Mouse (Mus musculus): ENCODE data around the gene Rccd1.

Gene Rccd1

GRCm38 (mm10) chr7:80298754-80299153 is 25.5 kb downstream of the Rccd1 start:
- DNase-seq = no peak

DNA sequence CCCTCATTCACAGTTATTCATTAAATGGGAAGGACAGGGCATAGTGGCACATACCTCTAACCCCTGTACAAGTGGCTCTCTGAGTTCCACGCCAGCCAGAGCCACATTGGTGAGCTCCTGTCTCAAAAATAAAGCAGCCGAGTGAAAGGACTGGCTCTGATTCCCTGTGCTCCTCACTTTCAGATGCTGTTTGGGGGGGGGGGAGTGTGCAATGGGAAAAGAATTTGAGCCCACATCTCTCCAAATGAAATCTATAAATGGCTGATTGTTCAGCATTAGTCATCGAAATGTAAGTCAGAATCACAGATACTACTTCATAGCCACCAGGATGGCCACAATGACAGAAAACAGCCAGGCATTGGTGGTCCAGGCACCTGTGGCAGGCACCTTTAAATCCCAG is 27.2 kb downstream of the Rccd1 start:
- DNase-seq = no peak

DNA sequence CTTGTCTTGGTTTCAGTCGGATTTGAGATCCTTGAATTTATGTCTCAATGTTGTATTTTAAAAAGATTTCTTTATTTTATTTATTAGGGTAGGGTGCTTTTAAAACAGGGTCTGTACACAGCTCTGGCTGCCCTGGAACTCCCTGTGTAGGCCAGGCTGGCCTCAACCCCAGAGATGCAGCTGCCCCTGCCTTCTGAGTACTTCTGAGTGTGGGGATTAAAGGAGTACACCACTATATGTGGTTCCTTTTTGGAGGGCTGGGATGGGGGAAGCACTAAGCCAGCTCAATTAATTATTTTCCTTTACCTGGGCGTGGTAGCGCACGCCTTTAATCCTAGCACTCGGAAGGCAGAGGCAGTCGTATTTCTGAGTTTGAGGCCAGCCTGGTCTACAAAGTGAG is 27.8 kb downstream of the Rccd1 start:
- no peak for DNase-seq

GRCm38 (mm10) chr7:80294764-80295648 is 29.2 kb downstream of the Rccd1 start:
- no peak for DNase-seq

GRCm38 (mm10) chr7:80294062-80294763 is 30.0 kb downstream of the Rccd1 start, which contains the start of gene Prc1:
Prc1 (plus strand) TSS chr7:80294450.
- peak; percentile 99 for DNase-seq

DNA sequence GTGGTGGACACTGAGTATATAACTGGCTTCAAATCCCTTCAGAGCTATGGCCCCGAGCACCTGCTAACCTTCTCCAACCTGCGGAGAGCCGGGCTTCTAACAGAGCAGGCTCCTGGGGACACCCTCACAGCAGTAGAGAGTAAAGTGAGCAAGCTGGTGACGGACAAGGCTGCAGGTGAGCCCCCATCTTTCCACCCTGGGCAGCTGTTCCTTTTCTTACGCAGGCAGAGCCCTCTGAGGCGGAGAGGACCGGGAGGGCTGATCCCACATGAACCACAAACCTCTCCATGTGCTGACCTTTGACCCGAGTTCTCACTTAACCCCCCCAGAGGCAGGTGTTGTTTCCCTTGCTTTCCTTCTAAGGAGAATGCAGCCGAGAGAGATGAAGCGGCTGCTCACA is 36.5 kb downstream of the Rccd1 start:
- no peak for DNase-seq

DNA sequence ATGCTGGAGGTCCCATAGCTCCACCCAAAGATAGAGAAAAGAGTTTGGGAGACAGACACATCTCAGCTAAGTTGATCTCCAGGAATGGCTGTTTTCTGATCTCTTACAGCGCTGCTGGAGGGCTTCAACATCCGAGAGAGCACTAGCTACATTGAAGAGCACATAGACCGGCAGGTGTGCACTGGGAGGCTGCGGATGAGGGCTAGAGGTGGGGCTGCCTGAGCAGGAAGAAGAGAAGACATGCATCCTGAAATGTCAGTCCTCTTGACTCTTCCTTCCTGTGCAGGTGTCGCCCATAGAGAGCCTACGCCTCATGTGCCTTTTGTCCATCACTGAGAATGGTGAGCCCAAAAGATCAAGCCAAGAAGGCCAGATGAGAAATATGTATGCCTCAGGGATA is 38.5 kb downstream of the Rccd1 start:
- no peak for DNase-seq

DNA sequence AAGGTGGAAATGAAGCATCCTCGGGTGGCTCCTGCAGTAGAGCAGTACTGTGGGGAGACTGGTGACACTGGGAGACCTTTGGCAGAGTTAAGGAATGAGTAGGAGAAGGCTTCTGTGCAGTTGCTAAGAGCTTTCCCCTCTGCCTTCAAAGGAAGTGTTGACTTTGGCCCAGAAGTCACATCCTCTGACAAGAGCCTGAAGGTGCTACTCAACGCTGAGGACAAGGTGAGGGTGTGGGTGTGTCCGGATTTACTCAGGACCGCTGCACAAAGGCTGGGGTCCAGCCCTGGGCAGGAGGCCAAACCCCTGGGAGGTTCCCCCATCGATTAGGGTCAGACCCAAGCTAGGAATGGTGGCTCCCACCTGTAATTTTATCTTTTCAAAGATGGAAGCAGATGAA is 39.9 kb downstream of the Rccd1 start:
- peak; percentile 64 to 77 for DNase-seq

DNA sequence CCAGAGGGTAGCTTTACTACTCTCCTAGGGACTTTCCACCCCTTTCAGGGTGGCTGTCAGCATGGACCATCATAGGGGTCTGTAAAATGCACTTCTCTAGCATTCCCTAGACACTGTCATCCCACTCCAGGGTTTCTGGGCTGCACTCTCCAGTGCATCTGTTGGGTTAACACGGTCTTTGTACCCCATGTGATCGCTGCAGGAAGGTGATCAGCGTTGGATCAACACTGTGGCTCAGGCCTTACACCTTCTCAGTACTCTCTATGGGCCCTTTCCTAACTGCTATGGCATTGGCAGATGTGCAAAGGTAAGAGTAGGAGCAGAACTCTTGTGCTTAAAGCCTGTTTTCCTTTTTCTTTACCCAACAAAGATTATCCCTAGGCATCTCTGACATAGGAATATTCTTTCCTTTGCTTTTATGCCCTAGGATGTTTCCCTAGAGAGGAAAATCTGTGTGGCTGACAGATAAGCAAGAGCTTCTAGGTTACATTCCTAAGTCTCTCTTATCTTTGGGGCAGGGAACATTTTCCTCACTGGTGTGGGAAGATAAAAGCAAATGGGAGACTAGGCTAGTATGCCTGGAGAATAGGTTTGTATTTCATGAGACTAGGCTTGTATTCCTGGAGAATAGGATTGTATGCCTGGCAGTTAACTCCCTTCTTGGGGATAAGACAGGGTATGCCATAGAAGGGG is 40.9 kb downstream of the Rccd1 start:
- DNase-seq = no peak

DNA sequence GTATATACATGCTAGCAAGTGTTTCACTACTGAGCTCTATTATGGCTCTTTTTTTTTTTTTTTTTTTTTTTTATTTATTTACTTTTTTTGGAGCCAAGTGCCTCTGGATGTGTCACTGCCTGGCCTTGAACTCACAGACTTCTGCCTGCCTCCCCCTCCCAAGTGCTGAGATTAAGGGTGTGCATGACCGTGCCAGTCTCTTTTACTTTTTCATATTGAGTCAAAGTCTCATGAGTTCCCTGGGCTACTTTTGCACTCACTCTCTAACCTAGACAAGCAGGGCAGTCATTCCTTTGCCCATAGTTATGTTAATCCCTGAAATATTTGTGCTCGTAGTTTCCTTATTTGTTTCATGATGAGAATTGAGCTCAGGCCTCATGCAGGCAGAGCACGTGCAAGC is 42.6 kb downstream of the Rccd1 start:
- DNase-seq = no peak

DNA sequence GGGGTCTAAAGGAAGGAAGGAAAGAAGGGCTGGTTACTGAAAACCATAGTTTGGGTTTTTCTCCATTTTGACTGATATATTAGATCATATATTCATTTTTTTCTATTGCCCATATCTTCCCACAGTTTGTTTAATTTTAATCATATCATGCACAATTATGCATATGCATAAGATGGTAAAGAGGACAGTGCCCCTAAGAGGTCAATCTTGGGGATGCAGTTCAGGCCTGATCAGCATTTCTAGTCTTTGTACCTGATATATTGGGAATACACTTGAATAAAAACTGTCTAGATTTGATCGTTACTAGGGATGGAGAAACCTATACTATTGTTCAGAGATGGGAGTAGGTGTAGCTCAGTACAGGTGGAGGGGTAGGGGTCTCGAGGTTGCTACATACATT is 43.3 kb downstream of the Rccd1 start:
- no peak for DNase-seq

GRCm38 (mm10) chr7:80280032-80280431 is 44.2 kb downstream of the Rccd1 start:
- DNase-seq = no peak

DNA sequence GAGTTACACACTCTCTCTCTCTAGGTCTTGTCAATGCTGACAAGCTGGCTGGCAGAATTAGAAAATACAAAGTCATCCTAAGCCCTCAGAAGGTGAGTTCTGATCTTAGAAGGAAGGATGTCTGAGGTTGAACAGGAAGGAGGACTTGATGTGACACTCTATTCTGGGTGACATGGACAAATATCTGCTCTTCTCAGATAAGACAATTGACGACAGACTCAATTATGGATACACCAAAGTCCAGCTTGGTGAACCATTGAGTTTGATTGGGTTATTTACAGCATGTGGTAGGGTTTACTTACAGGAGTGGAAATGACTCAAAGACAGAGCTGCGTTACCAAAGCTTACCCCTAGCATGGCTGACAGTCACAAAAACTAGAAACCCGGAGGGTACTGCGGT is 47.9 kb downstream of the Rccd1 start:
- no peak for DNase-seq

DNA sequence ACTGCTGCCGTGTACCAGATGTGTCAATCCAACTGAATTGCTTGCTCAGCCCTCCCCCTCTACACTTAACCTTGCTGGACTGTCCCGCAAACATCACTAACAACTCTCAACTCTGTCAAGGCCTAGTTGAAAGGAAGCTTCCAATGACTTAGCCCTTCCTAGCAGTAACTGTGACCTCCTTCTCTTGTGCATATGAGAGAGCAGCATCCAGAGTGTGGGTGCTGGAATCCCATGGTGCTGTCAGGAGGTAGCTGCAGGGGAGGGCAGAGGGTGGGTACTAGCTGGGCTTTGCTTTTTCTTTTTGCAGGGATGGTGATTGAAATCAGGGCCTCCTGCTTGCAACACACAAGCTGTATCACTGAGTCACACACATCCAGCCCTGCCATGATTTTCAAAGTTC is 50.8 kb downstream of the Rccd1 start:
- DNase-seq = no peak

GRCm38 (mm10) chr7:80269751-80270255 is 54.5 kb downstream of the Rccd1 start:
- peak in 1 of 2 experiments; percentile 59 for DNase-seq

DNA sequence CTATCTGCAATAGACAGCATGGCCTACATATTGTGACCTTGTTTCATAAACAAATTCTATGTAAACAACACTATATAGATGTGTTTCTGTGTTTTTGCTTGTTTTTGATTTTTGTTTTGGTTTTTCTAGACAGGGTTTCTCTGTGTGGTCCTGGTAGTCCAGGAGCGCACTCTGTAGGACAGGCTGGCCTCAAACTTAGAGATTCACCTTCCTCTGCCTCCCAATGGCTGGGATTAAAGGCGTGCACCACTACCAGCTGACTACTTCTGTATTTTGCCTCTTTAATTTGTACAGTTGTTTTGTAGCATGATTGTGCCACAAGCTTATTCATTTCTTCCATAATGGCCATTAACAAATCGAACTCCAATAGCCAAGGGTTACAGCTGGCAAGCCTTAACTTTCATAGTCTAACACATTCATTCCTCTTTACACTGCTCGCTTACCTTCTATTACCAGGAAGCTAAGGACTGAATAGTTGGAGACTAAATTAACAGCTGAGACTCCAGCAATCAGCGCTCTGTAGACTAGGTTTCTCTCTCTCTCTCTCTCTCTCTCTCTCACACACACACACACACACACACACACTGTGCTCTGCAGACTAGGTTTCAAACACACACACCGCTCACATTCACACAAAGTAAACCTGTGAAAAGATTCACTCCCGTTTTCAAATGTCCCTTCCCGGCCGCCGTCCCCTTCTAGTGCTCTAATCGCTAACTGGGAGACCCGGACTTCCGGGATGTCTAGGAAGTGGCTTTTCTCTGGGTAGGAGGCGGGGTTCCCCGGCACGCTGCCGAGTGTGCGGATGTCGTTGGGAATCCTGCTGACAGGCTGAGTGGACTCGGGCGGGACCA is 55.1 kb downstream of the Rccd1 start, which contains the start of gene Vps33b:
Vps33b (plus strand) TSS at position 753 of the 854 bp plus-strand sequence.
- DNase-seq = peak; percentile 96

DNA sequence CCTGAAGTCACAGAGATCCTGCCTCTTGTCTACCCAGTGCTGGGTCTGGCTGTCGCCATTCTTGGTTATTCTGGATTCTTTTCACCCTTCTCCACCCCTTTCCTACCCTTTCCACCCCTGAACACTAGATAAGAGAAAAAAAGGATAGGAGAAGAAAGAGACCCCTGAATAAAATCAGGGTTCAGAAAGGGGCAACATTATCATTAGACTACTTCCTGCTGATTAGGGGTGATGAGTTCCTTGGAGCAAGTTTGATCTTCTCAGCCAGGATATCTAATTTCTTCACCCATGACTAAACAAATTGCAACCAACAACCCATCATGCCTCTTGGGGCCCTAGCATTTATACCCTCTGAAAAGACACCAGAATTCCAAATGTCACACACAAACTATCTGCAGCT is 56.5 kb downstream of the Rccd1 start:
- DNase-seq = no peak

- no peak for DNase-seq
These were observed 59.6 kb downstream of the Rccd1 start for GRCm38 (mm10) chr7:80264606-80265005.

- DNase-seq = peak in 1 of 2 experiments; percentile 43
These were observed 62.8 kb downstream of the Rccd1 start for GRCm38 (mm10) chr7:80261372-80261990.

DNA sequence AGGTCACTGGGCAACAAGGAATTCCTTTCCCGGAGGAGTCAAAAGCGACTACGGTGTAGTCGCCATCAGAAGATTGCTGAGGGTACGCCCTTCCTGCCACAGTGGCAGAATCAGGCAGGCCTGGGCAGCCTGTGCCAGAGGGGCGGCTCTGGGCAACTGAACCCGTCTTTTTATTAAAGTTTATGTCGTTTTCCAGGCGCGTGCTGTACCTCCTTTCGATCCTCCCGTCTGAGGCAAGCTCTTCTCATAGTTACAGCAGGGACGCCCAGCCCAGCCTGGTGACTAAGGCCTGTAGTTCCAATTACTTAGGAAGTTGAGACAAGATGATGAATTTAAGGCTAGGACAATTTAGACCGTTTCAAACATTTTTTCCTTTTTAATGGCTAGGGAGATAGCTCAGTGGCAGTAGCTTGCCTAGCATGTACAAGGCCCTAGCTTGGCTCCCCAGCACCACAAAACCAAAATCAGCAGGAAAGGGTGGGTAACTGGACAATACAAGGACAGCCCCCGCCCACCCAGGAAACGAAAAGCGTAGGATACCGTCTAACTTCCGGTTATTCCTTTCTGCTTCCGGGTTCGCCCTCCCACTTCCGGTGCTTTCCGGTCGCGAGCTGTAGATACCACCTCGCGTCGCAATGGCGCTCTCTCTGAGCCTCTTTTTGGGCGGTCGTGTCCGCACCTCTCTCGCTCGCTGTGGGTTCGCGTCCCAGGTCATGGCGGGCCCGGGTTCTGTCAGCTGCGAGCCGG is 63.5 kb downstream of the Rccd1 start, which contains the start of gene Ngrn:
Ngrn (plus strand) TSS at position 591 of the 747 bp plus-strand sequence.
- DNase-seq = peak; percentile 87 to 93

GRCm38 (mm10) chr7:80257706-80258105 is 66.5 kb downstream of the Rccd1 start:
- DNase-seq = no peak

Data from lung, adult 18-20 months (tissue).